Mouse (Mus musculus) testis, postnatal 10 days (tissue): Measurements from ENCODE around the gene Ggcx.

Experiments used
- DNase-seq: peaks from one replicate; pipeline ENCODE4 v3.0.0; 2021; ENCODE audit warnings: low spot score

Ggcx gene

DNA sequence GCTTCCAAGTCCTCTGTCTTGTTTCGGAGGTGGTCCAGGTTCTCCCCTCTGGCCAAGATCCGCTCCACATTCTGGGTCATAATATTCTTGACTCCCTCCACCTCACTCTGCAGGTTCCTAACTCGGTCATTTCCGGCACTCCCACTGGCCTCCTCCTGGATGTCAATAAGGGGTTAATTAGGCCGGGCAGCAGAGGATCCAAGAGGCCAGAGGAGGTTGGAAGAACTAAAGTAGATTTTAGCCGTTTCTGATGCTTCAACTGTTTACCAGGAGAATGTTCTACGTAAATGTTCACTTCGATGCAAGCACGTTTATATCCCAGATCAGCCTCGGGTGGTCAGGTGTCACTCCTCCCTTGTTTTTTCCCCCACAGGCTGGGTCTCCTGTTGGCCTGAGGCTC, 25.8 kb upstream of the Ggcx start:
- no peak for DNase-seq

DNA sequence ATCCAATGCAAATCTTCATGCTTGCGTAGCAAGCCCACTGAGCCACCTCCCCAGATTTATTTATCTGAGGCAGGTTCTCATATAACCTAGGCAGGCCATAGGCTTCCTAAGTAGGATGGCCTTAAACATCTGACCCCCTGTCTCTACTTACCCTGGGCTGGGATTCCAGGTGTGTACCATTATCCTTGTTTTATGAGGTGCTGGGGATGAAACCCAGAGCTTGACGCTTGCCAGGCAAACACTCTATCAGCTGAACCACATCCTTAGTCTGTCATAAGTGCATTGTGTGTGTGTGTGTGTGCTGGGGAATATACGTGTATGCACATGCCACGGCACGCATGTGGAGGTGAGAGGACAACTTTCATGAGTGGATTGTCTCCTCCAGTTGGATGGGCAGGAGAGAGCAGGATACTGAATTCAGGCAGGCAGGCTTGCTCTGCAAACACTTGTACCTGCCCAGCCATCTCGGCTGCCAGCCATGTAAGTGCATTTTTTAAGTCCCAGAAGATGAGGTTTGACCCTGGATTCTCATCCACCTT, 25.2 kb upstream of the Ggcx start:
- no peak for DNase-seq

DNA sequence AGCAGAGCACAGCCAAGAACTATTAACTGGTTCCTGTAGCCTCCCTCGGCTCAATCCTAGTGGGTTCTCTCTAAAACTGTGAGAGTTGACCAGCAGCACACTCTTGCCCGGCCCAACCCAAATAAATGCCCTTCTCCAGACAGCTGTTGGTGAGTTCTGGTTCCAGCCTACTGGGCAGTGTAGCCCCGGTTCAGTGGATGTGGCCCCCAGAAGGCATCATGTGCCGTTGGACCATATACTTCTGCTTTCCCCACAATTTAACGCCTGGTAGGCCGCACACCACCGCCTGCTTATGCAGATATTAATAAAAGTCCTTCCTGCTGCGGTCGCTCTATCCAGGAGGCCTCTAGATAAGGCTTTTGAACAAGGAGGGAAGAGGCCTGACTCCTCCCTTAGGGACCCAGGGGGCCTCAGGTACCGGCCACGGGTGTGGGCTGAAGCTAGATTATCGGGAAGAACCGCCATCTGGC, 24.6 kb upstream of the Ggcx start:
- no peak for DNase-seq

DNA sequence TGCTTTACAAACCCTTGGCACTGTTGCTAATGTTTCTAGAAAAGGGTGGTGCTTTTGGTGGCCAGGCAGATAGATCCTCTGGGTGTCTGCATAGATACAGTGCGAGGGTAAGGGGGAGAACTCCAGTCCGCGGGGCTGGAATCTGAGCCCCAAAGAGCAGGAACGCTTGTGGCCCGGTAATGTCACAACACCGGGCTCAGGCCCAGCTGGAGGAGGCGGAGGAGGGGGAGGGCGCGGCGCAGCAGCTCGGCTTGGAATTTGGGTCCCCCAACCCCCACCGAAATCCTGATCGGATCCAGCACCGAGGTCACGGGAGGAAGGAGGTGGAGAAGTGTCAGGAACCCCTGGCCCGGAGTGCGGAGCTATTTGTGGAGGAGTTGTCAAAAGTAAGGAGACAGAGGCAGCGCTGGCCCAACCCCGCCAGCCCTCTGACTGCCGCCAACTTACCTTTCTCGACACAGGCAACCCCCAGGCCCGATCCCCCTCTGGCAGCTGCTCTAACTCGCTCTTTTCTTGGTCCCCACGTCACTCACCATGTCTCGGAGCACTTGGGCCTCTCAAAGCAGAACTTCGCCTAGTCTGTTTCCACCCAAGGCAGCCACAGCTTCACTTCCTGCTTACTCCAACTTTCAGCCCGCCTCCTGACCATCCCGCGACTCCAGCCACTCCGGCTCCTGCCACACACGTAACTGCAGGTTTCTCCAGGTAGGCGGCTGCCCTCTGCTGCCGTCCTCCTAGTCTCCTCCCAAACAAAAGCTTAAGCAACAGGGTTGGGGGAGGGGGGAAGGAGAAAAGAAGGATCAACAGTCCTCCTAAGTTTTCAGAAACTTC, 24.0 kb upstream of the Ggcx start, which contains the start of gene Vamp8:
TSS of gene Vamp8 (minus strand) at position 763 of the 831 bp plus-strand sequence.
- peak; percentile 90 for DNase-seq

DNA sequence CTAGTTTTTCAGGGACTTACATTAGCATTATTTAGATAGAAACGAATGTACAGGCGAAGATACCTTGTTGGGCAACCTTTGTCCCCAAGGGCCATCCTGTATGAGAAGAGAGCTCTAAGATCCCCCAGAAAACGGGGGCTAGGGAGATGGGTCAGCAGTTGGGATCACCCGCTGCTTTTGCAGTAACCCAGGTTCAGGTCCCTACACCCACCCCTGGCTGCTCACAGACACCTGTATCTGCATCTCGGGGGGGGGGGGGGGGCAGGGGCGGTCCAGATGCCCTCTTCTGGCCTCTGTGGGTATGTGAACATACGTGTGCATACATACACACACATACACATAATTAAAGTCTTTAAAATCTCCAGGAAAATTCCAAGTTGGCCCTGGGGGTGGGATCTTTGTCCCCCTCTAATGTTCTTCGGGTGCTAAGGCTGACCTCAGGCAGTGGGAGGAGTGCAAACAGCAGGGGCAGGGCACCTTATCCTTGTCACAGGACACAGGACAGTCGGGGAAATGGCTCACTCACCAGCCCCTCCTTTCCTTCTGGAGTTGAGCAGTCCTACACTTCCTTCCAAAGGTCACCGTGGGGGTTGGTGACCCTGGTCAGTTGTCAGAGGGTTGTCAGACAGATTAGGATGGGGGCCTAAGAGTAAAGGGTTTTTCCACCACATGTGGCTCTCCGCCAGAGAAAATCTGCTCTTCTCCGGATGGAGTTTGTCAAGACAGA, 23.1 kb upstream of the Ggcx start:
- peak; percentile 59 for DNase-seq

DNA sequence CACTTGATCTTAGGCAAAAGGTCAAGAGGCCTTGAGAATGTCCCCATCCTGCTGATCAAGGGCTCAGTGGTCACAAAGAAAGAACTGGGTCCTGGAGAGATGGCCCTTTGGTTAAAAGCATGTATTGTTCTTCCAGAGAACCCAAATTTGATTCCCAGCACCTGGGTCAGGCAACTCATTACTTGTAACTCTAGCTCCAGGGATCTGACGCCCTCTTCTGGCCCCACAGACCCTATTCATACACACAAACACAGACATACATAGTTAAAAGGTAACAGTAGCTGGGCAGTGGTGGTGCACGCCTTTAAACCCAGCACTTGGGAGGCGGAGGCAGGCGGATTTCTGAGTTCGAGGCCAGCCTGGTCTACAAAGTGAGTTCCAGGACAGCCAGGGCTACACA, 21.8 kb upstream of the Ggcx start:
- no peak for DNase-seq

DNA sequence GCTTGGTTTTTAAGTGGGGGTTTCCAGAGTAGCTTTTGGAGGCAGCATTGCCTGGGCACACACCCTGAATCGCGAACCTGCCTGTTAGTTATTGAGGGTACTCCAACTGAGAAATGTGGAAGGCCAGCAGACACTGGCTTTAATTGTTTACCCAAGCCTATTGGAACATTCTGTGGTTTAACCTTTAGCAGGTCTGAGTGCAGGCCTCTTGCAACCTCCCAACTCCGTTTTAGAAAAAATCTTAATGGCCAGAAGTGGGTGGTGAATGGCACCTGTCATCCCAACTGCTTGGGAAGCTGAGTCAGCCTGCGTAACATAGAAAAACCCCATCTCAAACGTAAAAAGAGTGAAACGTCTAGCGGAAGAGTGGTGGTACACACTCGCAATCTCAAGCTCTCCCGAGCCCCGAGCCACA, 17.3 kb upstream of the Ggcx start:
- no peak for DNase-seq

DNA sequence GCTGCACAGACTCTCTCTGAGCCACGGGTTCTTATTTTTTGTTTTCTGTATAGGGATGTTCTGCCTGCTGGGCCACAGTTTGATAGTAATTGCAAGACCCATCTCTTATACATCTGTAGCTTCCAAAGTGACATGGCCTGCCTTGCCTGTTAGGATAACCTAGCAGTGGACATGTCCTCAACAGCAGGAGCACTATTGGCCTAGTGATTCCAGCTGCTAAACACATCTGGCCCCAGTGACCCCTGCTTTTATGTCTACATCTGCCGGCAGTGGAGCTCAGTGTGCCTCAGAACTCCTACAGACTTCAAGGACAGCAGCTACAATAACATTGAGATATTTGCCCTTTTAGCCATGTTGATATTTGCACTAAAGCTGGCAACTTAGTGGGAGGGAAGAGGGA, 14.1 kb upstream of the Ggcx start:
- DNase-seq, result no peak

DNA sequence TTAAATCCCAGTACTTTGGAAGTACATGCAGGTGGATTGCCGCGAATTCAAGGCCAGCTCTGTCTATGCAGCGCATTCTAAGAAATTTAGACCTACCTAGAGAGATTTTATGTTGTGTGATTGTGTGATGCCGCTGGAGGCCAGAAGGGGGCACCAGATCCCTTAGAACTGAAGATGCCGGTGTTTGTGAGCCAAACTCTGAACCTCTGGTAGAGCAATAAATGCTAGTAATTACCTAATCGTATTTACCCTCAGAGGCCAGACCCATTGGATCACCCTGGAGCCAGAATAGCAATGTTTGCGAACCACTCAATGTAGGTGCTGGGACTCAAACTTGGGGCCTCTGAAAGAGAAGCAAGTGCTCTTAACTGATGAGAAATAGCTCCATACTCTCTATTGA, 12.2 kb upstream of the Ggcx start:
- DNase-seq, result peak; percentile 85

DNA sequence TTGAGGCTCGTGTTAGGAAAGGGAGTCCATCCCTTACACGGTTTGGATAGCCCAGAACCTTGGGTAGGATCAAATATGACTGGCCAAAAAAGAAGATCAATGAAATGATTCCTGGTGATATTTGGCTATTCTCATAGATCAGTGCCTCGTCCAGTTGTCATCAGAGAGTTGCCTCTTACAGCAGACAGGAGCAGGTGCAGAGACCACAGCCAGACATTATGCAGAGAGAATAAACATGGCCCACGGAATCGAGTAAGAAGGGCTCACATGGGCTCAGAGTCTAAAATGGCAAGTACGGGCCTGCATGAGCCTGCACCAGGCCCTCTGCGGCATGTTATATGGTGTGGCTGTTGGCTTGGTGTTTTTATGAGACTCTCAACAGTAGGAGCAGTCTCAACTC, 8.8 kb upstream of the Ggcx start:
- no peak for DNase-seq

DNA sequence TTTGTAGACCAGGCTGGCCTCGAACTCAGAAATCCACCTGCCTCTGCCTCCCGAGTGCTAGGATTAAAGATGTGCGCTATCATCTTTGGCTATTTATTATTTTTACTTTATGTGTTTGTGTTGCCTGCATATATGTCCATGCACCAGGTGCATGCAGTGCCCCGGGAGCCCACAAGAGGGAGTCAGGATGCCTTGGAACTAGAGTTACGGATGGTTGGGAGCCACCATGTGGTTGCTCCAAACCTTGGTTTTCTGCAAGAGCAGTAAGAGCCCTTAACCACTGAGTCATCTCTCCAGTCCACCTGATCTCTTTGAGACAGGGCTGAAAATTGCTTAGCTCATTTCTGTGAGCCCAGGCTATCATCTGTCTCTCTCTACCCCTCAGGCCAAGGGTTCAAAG, 7.0 kb upstream of the Ggcx start:
- peak; percentile 90 for DNase-seq

DNA sequence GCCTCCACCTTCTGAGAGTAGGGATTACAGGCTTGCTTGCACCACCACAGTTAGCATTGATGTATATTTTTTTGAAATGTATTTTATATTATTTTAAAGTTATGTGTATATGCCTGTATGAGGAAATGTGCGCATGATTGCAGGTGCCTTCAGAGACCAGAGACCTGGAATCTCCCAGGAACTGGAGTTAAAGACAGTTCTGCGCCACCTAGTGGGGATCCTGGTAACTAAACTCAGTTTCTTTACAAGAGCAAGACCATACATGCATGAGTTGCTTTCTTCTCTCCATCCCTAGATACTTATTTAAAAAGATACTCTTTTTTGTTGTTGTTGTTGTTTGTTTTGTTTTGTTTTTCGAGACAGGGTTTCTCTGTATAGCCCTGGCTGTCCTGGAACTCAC, 4.5 kb upstream of the Ggcx start:
- peak; percentile 85 for DNase-seq

DNA sequence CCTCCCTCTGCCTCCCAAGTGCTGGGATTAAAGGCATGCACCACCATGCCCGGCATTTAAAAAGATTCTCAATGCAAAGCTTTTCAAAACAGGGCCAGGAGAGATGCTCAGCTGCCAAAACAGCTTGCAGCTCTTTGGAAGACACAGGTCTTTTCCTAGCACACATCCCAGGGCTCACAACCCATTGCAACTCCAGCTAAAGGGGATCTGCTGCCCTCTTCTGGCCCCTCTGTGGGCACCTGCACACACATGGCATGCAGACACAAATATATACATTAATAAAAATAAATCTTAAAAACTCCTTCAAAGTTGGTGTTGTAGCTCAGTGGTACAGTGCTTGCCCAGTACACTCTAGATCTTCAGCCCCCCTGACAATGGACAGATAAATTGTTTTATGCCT, 4.1 kb upstream of the Ggcx start:
- DNase-seq, result no peak

DNA sequence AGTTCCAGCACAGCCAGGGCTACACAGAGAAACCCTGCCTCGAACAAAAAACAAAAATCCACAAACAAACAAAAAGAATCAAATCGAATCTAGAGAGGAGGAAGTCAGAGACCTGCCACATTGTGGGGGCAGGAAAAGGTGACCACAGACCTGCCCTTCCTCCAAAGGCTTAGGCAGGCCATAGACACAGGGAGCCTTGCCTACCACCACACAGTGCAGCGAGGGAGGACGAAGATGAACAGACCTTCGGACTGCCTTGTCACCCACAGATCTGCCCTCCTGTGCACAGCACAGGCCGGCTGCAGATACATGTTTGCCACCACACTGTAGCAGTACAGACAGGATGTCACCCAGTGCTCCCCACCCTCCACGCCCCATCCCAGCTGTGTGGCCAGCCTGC, 3.6 kb upstream of the Ggcx start:
- DNase-seq, result no peak

DNA sequence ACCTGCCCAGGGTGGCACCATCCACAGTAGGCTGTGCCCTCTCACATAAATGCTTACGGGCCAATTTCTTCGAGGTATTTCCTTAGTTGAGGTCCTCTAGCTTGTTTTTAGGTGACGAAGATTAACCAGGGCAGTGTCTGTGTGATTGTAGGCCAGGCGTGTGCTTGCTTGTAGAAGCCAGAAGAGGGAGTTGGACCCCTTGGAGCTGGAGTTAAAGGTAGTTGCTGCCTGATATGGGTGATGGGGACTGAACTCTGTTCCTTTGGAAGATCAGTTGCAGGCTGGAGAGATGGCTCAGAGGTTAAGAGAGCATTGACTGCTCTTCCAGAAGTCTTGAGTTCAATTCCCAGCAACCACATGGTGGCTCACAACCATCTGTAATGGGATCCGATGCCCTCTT, 1.1 kb downstream of the Ggcx start:
- no peak for DNase-seq

DNA sequence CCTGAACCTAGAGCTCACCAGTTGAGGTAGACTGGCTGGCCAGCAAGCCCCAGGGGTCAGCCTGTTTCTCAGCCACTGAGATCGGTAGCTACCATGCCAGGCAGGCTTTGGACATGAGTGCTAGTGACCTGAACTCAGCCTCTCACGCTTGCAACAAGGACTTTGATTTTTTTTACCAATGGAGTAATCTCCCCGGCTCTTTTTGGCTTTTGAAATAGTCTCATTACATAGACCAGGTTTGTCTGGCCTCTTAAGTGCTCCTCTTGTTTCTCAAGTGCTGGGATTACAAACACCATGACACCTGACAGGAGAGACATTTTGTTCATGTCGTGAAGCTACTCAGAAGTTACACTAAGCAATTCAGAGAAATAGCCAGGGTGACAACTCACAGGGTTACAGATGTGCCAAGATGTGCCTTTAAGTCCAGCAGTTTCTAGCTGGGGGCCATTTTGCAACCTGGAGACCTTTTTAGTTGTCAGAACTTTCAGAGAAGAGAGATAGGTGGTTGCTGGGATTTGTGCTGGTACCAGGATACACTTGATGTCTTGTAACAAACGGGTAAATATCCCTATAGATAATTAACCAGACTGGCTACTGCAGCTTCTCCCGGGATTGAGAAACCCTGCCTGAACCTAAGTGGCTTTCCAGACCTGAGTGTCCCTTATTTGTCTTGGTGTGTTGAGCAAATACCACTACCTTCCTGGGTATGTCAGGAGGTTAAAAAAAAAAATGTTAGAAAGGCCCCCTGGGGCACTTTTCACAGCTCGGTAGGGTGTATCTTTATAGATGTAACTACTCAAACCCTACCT, 2.1 kb downstream of the Ggcx start:
- no peak for DNase-seq

DNA sequence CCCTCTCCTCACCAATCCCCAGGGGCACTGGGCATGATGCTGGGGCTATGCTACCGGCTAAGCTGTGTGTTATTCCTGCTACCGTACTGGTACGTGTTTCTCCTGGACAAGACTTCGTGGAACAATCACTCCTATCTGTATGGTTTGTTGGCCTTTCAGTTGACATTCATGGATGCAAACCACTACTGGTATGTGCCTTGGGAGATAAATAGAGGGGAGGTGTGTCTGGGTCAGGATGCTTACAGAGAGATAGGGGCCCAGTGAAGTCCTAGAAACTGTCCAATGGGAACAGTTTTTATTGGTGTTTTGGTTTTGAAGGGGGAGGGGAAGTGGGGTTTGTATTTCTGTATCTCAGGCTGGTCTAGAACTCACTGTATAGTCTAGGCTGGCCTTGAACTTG, 4.2 kb downstream of the Ggcx start:
- no peak for DNase-seq

DNA sequence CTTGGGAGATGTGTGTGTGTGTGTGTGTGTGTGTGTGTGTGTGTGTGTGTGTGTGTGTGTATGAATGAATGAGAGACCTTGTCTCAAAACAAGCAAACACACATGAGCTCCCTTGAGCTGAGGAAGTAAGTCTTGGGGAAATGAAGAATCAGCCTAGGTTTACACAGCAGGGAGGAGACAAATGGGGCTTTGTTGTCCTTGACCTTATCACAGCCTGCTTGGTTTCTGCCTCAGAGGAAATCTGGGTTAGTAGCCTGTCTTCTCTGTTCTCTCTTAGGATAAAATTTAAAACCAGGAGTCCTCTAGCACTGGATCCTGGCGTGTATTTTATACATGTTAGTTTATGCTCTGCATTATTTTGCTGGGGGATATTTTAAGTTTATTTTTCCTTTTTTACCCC, 5.7 kb downstream of the Ggcx start:
- DNase-seq, result no peak

DNA sequence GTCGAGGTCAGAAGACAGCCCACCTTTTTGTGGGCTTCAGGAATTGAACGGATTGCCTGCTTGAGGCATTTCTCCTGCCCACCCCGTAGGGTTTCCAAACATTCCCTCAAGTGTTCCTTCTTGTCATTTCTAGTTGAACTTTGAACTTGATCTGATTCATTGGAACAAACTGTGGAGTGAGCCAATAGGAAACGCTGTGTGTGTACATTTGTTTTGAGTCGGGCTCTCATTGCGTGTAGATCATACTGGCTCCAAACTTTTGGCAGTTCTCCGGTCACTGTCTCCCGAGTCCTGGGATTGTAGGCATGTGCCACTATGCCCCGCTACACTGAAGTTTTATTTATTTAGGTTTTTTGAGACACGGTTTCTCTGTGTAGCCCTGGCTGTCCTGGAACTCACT, 6.8 kb downstream of the Ggcx start:
- DNase-seq, result no peak

DNA sequence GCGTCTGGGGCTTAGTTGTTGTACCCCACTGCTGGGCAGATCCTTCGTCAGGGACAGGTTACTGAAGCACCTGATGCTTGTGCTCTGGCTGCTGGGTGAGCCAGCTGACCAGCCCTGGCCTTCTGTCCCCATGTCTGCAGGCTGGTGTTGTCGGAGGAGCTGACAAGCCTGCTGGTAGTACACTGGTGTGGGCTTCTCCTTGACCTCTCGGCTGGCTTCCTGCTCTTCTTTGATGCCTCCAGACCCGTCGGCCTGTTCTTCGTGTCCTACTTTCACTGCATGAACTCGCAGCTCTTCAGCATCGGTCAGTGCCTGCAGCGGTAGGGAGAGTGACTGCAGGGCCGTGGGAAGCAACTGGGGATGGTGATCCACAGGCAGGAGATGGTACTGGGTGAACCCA, 11.5 kb downstream of the Ggcx start:
- no peak for DNase-seq

DNA sequence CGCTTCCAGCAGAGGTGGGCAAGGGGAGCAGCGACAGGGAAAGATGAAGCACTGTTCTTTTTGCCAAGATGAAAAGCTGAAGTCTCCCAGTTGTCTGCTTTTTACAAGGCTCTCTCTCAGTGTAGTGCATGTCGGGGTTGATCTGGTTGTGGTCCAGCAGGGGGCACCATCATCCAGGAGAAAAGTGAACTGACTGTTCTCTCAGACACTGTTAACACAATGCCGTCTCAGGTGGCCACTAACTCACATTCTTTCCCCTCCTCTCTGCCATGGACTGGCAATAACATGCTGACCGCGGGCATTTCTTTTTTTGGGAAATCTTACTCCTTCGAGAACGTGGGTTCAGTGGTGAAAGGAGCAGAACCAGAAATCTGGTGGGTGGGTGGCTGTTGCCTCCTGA, 13.9 kb downstream of the Ggcx start:
- peak; percentile 90 for DNase-seq

DNA sequence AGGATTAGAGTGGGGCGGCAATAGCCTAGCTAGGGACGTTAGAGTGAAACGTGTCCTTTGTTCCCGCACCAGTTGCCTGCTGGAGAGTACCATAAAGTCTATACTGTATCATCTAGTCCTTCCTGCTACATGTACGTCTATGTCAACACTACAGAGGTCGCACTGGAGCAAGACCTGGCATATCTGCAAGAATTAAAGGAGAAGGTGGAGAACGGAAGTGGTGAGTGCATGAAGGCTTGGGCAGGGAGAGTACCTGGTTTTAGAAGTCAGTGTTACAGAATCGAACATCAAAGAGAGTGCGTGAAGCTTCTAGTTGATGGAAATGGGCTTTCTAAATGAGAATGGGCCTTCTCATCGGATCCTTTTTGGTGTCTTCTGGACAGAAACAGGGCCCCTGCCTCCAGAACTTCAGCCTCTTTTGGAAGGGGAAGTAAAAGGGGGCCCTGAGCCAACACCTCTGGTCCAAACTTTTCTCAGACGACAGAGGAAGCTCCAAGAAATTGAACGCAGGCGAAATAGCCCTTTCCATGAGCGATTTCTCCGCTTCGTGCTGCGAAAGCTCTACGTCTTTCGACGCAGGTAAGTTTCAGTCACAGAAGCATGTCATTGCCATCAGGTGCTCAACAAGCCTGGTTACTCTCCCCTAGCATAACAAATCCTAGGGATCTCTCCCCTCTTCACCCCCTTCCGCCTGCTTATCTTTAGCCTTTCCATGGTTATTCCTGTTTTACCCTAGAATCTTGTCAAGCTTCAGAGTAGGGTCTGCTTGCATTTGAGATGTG, 15.1 kb downstream of the Ggcx start:
- DNase-seq, result no peak
